Mouse (Mus musculus) liver, embryonic 12.5 days (tissue): Measurements from ENCODE around the gene Ift46. TPM values are rescaled to one million over a fixed set of nuclear protein-coding genes. Genes with fewer than 3 reads are reported as not detected.

ENCODE experiments used
- ATAC-seq: fragments of 200-750 bp; cut with Nextera tagmentation; 2 replicates; pipeline ENCODE4 v1.8.0; 2017; ENCODE audit warnings: moderate number of reproducible peaks, mild to moderate bottlenecking, moderate library complexity
- H3K27ac ChIP-seq: fragments of 300-500 bp; sonication (generic); 2 replicates; pipeline ENCODE4 v1.5.1; 2016; ENCODE audit warnings: mild to moderate bottlenecking
- H3K27me3 ChIP-seq: fragments of 300-500 bp; sonication (generic); replicated peaks from 2 replicates; pipeline ENCODE4 v1.6.1; 2016; ENCODE audit warnings: mild to moderate bottlenecking, moderate library complexity
- H3K36me3 ChIP-seq: fragments of 300-500 bp; sonication (generic); 2 replicates; pipeline ENCODE4 v1.6.1; 2016; ENCODE audit warnings: mild to moderate bottlenecking, moderate library complexity
- H3K4me1 ChIP-seq: fragments of 300-500 bp; sonication (generic); 2 replicates; pipeline ENCODE4 v1.6.1; 2016
- H3K4me2 ChIP-seq: fragments of 300-500 bp; sonication (generic); 2 replicates; pipeline ENCODE4 v1.6.1; 2016; ENCODE audit warnings: mild to moderate bottlenecking, moderate library complexity
- H3K4me3 ChIP-seq: fragments of 300-500 bp; sonication (generic); 2 replicates; pipeline ENCODE4 v1.5.1; 2016; ENCODE audit warnings: mild to moderate bottlenecking, moderate library complexity
- H3K9ac ChIP-seq: fragments of 300-500 bp; sonication (generic); 2 replicates; pipeline ENCODE4 v1.6.1; 2016; ENCODE audit warnings: mild to moderate bottlenecking, moderate library complexity
- H3K9me3 ChIP-seq: fragments of 300-500 bp; sonication (generic); replicated peaks from 2 replicates; pipeline ENCODE4 v1.6.1; 2016; ENCODE audit warnings: mild to moderate bottlenecking, moderate library complexity
- WGBS: fragments of 180-500 bp; shearing (Covaris S2); methylation state at CpG from one replicate; pipeline ENCODE4 v1.1.7; 2016; ENCODE audit not compliant: insufficient replicate concordance; 5-methylcytosine and 5-hydroxymethylcytosine counted together
- polyA plus RNA-seq: library from polyadenylated mRNA; unstranded; fragments of >200 nt; fragmentation: Nextera tagmentation; extraction: Ambion mirVana; gene quantifications from 2 replicates; pipeline ENCODE4 v1.2.1, GENCODE M21; 2016

Gene Ift46
- polyA plus RNA-seq, 1 experiment from 2014 or later, result 24.3 TPM

- no peak overlapping the region for H3K9ac ChIP-seq
- no peak overlapping the region for H3K27ac ChIP-seq
- H3K4me2 ChIP-seq, result no peak overlapping the region
- H3K9me3 ChIP-seq, result no peaks in the 10 kb centered on the region
- ATAC-seq, result no peak
- peaks cover 100% of the 10 kb centered on the region for H3K36me3 ChIP-seq
- WGBS, result 80% methylated on average over 15 of the region's 15 CpGs
- H3K27me3 ChIP-seq, result no peaks in the 10 kb centered on the region
- no peak overlapping the region for H3K4me3 ChIP-seq
- no peaks in the 10 kb centered on the region for H3K4me1 ChIP-seq
Measured at GRCm38 (mm10) chr9:44819920-44820827, 52.5 kb downstream of the Ift46 start.

- Histone ChIP-seq H3K27me3 (no peaks in the 10 kb centered on the region), H3K4me3 (no peak overlapping the region), H3K9me3 (no peaks in the 10 kb centered on the region), H3K9ac (no peak overlapping the region), H3K27ac (no peak overlapping the region), H3K4me2 (no peak overlapping the region), H3K36me3 (peaks cover 98% of the 10 kb centered on the region), H3K4me1 (no peaks in the 10 kb centered on the region)
- ATAC-seq, result no peak
- 87% methylated on average over 7 of the region's 7 CpGs for WGBS
Measured at GRCm38 (mm10) chr9:44826660-44827059, 59.0 kb downstream of the Ift46 start.

GRCm38 (mm10) chr9:44828944-44829343 is 61.2 kb downstream of the Ift46 start:
- WGBS, result 88% methylated on average over 11 of the region's 11 CpGs
- ATAC-seq, result no peak
- Histone ChIP-seq H3K4me2 (no peak overlapping the region), H3K9me3 (no peaks in the 10 kb centered on the region), H3K4me1 (no peaks in the 10 kb centered on the region), H3K9ac (no peak overlapping the region), H3K4me3 (no peak overlapping the region), H3K36me3 (peaks cover 98% of the 10 kb centered on the region), H3K27ac (no peak overlapping the region), H3K27me3 (no peaks in the 10 kb centered on the region)

- 76% methylated on average over 2 of the region's 2 CpGs for WGBS
- Histone ChIP-seq H3K4me1 (no peaks in the 10 kb centered on the region), H3K4me3 (no peak overlapping the region), H3K27me3 (no peaks in the 10 kb centered on the region), H3K4me2 (no peak overlapping the region), H3K9me3 (no peaks in the 10 kb centered on the region), H3K27ac (no peak overlapping the region), H3K36me3 (peaks cover 98% of the 10 kb centered on the region), H3K9ac (no peak overlapping the region)
- ATAC-seq, result no peak
Measured at GRCm38 (mm10) chr9:44830506-44830905, 62.8 kb downstream of the Ift46 start.

GRCm38 (mm10) chr9:44832356-44832755 is 64.6 kb downstream of the Ift46 start:
- 88% methylated on average over 4 of the region's 4 CpGs for WGBS
- ATAC-seq, result no peak
- Histone ChIP-seq H3K36me3 (peaks cover 92% of the 10 kb centered on the region), H3K9me3 (no peaks in the 10 kb centered on the region), H3K27me3 (no peaks in the 10 kb centered on the region), H3K4me1 (no peaks in the 10 kb centered on the region), H3K9ac (no peak overlapping the region), H3K4me2 (no peak overlapping the region), H3K27ac (no peak overlapping the region), H3K4me3 (no peak overlapping the region)

GRCm38 (mm10) chr9:44836439-44836838 is 68.7 kb downstream of the Ift46 start:
- no peak overlapping the region for H3K4me2 ChIP-seq
- 52% methylated on average over 7 of the region's 7 CpGs for WGBS
- H3K4me3 ChIP-seq, result no peak overlapping the region
- H3K9me3 ChIP-seq, result no peaks in the 10 kb centered on the region
- no peaks in the 10 kb centered on the region for H3K27me3 ChIP-seq
- H3K9ac ChIP-seq, result no peak overlapping the region
- no peak for ATAC-seq
- no peak overlapping the region for H3K27ac ChIP-seq
- peaks cover 90% of the 10 kb centered on the region for H3K36me3 ChIP-seq
- no peaks in the 10 kb centered on the region for H3K4me1 ChIP-seq

GRCm38 (mm10) chr9:44841241-44841640 is 73.5 kb downstream of the Ift46 start:
- ATAC-seq, result no peak
- no peak overlapping the region for H3K4me3 ChIP-seq
- no peak overlapping the region for H3K4me2 ChIP-seq
- H3K9me3 ChIP-seq, result no peaks in the 10 kb centered on the region
- H3K27me3 ChIP-seq, result no peaks in the 10 kb centered on the region
- H3K36me3 ChIP-seq, result peaks cover 91% of the 10 kb centered on the region
- WGBS, result 87% methylated on average over 10 of the region's 10 CpGs
- no peak overlapping the region for H3K27ac ChIP-seq
- H3K9ac ChIP-seq, result no peak overlapping the region
- no peaks in the 10 kb centered on the region for H3K4me1 ChIP-seq

Other genes with a start within 250 kb of the Ift46 start
- gene Cxcr5, start 206.0 kb upstream of the Ift46 start, polyA plus RNA-seq, result 0.05 TPM in 1 of 2 replicates, not detected in the other
- 9.3 and 10.0 TPM in 2 replicates for gene Ddx6, start 163.0 kb upstream of the Ift46 start, polyA plus RNA-seq
- not detected in 2 replicates for gene Treh, start 94.7 kb upstream of the Ift46 start, polyA plus RNA-seq
- 5.2 and 6.5 TPM in 2 replicates for gene Phldb1, start 32.7 kb upstream of the Ift46 start, polyA plus RNA-seq
- gene Arcn1, start 63 bp upstream of the Ift46 start, polyA plus RNA-seq, result 127 TPM in 2 replicates
- gene Tmem25, start 31.4 kb downstream of the Ift46 start, polyA plus RNA-seq, result 0.81 and 1.6 TPM in 2 replicates
- 11.6 and 12.3 TPM in 2 replicates for gene Ttc36, start 35.2 kb downstream of the Ift46 start, polyA plus RNA-seq
- 7.3 and 8.4 TPM in 2 replicates for gene Kmt2a, start 113.4 kb downstream of the Ift46 start, polyA plus RNA-seq
- 523 and 553 TPM in 2 replicates for gene Atp5l, start 152.8 kb downstream of the Ift46 start, polyA plus RNA-seq
- gene Ube4a, start 197.7 kb downstream of the Ift46 start, polyA plus RNA-seq, result 14.8 and 15.1 TPM in 2 replicates
- not detected in 2 replicates for gene Cd3g, start 212.5 kb downstream of the Ift46 start, polyA plus RNA-seq
- gene Cd3d, start 213.9 kb downstream of the Ift46 start, polyA plus RNA-seq, result not detected in 2 replicates
- gene Cd3e, start 241.7 kb downstream of the Ift46 start, polyA plus RNA-seq, result not detected in 2 replicates